Mouse (Mus musculus) common myeloid progenitor, adult 5-6 weeks (primary cell): ENCODE measurements around the gene Tmem201. TPM values are rescaled to one million over a fixed set of nuclear protein-coding genes. Genes with fewer than 3 reads are reported as not detected.
"Not testable (repeated sequence)": the region's sequence is repeated elsewhere in the genome, so short reads cannot be mapped to it uniquely, and the experiment has no call there.

Source experiments
- ATAC-seq: replicated peaks from 2 replicates; pipeline ENCODE4 v1.8.0; 2016; ENCODE audit warnings: low read depth, mild to moderate bottlenecking, moderate TSS enrichment, inconsistent platforms; ENCODE audit not compliant: poor library complexity, severe bottlenecking
- total RNA-seq: library from RNA; stranded (forward); fragments of 200-1000, 187-1606 nt; gene quantifications from 2 replicates; pipeline ENCODE4 v1.2.3, GENCODE M21; 2017

The Tmem201 gene
- total RNA-seq, result 9.0 and 15.5 TPM in 2 replicates

GRCm38 (mm10) chr4:149737383-149738324 is at the start of gene Tmem201:
Tmem201 (minus strand) TSS chr4:149738044.
- peak; percentile 92 for ATAC-seq

GRCm38 (mm10) chr4:149784901-149785300 is 47.1 kb upstream of the Tmem201 start:
- no peak for ATAC-seq

GRCm38 (mm10) chr4:149784371-149784770 is 46.5 kb upstream of the Tmem201 start:
- no peak for ATAC-seq

- no peak for ATAC-seq
Measured at GRCm38 (mm10) chr4:149782975-149783374, 45.1 kb upstream of the Tmem201 start.

GRCm38 (mm10) chr4:149780565-149781356 is 42.9 kb upstream of the Tmem201 start:
- peak; percentile 80 for ATAC-seq

- no peak for ATAC-seq
Measured at GRCm38 (mm10) chr4:149779966-149780365, 42.1 kb upstream of the Tmem201 start.

- ATAC-seq, result no peak
Measured at GRCm38 (mm10) chr4:149777126-149777525, 39.3 kb upstream of the Tmem201 start.

GRCm38 (mm10) chr4:149775760-149776362 is 38.0 kb upstream of the Tmem201 start:
- ATAC-seq, result no peak

GRCm38 (mm10) chr4:149775330-149775729 is 37.5 kb upstream of the Tmem201 start:
- no peak for ATAC-seq

GRCm38 (mm10) chr4:149774094-149774470 is 36.2 kb upstream of the Tmem201 start, which contains the start of gene Slc25a33:
Slc25a33 (minus strand) TSS chr4:149774277.
- peak; percentile 98 for ATAC-seq

GRCm38 (mm10) chr4:149773408-149774093 is 35.7 kb upstream of the Tmem201 start:
- peak; percentile 29 for ATAC-seq

GRCm38 (mm10) chr4:149772394-149772793 is 34.5 kb upstream of the Tmem201 start:
- ATAC-seq, result no peak

- ATAC-seq, result no peak
Measured at GRCm38 (mm10) chr4:149765201-149765600, 27.4 kb upstream of the Tmem201 start.

- no peak for ATAC-seq
Measured at GRCm38 (mm10) chr4:149763335-149763734, 25.5 kb upstream of the Tmem201 start.

GRCm38 (mm10) chr4:149759517-149759916 is 21.7 kb upstream of the Tmem201 start:
- no peak for ATAC-seq

- no peak for ATAC-seq
Measured at GRCm38 (mm10) chr4:149758423-149758822, 20.6 kb upstream of the Tmem201 start.

GRCm38 (mm10) chr4:149756546-149756945 is 18.7 kb upstream of the Tmem201 start:
- ATAC-seq, result not testable (repeated sequence)

GRCm38 (mm10) chr4:149752836-149753235 is 15.0 kb upstream of the Tmem201 start:
- ATAC-seq, result no peak

GRCm38 (mm10) chr4:149752124-149752799 is 14.4 kb upstream of the Tmem201 start:
- ATAC-seq, result peak; percentile 90
